Mouse (Mus musculus): ENCODE data around the gene Ppfibp2. TPM values are rescaled to one million over a fixed set of nuclear protein-coding genes. Genes with fewer than 3 reads are reported as not detected.

Gene Ppfibp2
- polyA plus RNA-seq, 1 experiment from 2014 or later: 6.6 TPM

GRCm38 (mm10) chr7:107770812-107771211 is 175.8 kb downstream of the Ppfibp2 start:
- Histone ChIP-seq H3K9me3 (replicated peaks) (no peaks in the 10 kb centered on the region), H3K27me3 (ENCODE audit: low read depth, poor library complexity, severe bottlenecking) (no peaks in the 10 kb centered on the region), H3K4me1 (peaks cover 6% of the 10 kb centered on the region; the same call in 1 of the 2 replicates), H3K4me3 (no peak overlapping the region), H3K27ac (replicated peaks) (no peak overlapping the region), H3K36me3 (no peaks in the 10 kb centered on the region)
- DNase-seq (ENCODE audit: low spot score): no peak
- WGBS: 67% methylated on average over 6 of the region's 6 CpGs

GRCm38 (mm10) chr7:107778216-107778615 is 183.2 kb downstream of the Ppfibp2 start:
- WGBS: 83% methylated on average over 1 of the region's 1 CpGs
- Histone ChIP-seq H3K4me1 (no peaks in the 10 kb centered on the region), H3K36me3 (no peaks in the 10 kb centered on the region), H3K27me3 (ENCODE audit: low read depth, poor library complexity, severe bottlenecking) (no peaks in the 10 kb centered on the region), H3K9me3 (replicated peaks) (no peaks in the 10 kb centered on the region), H3K27ac (replicated peaks) (no peak overlapping the region), H3K4me3 (no peak overlapping the region)
- DNase-seq (ENCODE audit: low spot score): no peak

- 46% methylated on average over 4 of the region's 4 CpGs for WGBS
Observed at GRCm38 (mm10) chr7:107779611-107780010, 184.6 kb downstream of the Ppfibp2 start.

GRCm38 (mm10) chr7:107787977-107788620 is 193.1 kb downstream of the Ppfibp2 start:
- Histone ChIP-seq H3K36me3 (no peaks in the 10 kb centered on the region), H3K9me3 (replicated peaks) (no peaks in the 10 kb centered on the region), H3K27me3 (ENCODE audit: low read depth, poor library complexity, severe bottlenecking) (no peaks in the 10 kb centered on the region), H3K4me3 (no peak overlapping the region), H3K27ac (replicated peaks) (no peak overlapping the region), H3K4me1 (no peaks in the 10 kb centered on the region)
- DNase-seq (ENCODE audit: low spot score): no peak
- 58% methylated on average over 3 of the region's 3 CpGs for WGBS

More at GRCm38 (mm10) chr7:107779611-107780010, 184.6 kb downstream of the Ppfibp2 start:
- H3K27ac ChIP-seq (replicated peaks): no peak overlapping the region
- no peak overlapping the region for H3K4me3 ChIP-seq
- no peaks in the 10 kb centered on the region for H3K9me3 ChIP-seq (replicated peaks)
- H3K4me1 ChIP-seq: no peaks in the 10 kb centered on the region
- H3K36me3 ChIP-seq: no peaks in the 10 kb centered on the region
- no peak for DNase-seq (ENCODE audit: low spot score)
- H3K27me3 ChIP-seq (ENCODE audit: low read depth, poor library complexity, severe bottlenecking): no peaks in the 10 kb centered on the region

GRCm38 (mm10) chr7:107796500-107796899 is 201.5 kb downstream of the Ppfibp2 start:
- DNase-seq (ENCODE audit: low spot score): no peak

More at GRCm38 (mm10) chr7:107796500-107796899, 201.5 kb downstream of the Ppfibp2 start:
- H3K36me3 ChIP-seq: no peaks in the 10 kb centered on the region
- no peaks in the 10 kb centered on the region for H3K27me3 ChIP-seq (ENCODE audit: low read depth, poor library complexity, severe bottlenecking)
- H3K4me1 ChIP-seq: no peaks in the 10 kb centered on the region
- 85% methylated on average over 2 of the region's 2 CpGs for WGBS
- H3K9me3 ChIP-seq (replicated peaks): no peaks in the 10 kb centered on the region
- H3K4me3 ChIP-seq: no peak overlapping the region
- H3K27ac ChIP-seq (replicated peaks): no peak overlapping the region

Other genes starting within 250 kb of the Ppfibp2 start
- 2.8 and 3.0 TPM in 2 replicates for gene Syt9, start 224.5 kb upstream of the Ppfibp2 start, polyA plus RNA-seq (2016; fragmentation: Nextera tagmentation; extraction: Ambion mirVana)
- gene Olfml1, start 27.8 kb upstream of the Ppfibp2 start, polyA plus RNA-seq (2016; fragmentation: Nextera tagmentation; extraction: Ambion mirVana): 5.2 and 6.2 TPM in 2 replicates
- gene 5330417H12Rik, start 30.0 kb downstream of the Ppfibp2 start, polyA plus RNA-seq (2016; fragmentation: Nextera tagmentation; extraction: Ambion mirVana): not detected in 2 replicates
- gene Cyb5r2, start 162.8 kb downstream of the Ppfibp2 start, polyA plus RNA-seq (2016; fragmentation: Nextera tagmentation; extraction: Ambion mirVana): 0.39 and 0.40 TPM in 2 replicates
- not detected in 2 replicates for gene Ovch2, start 206.0 kb downstream of the Ppfibp2 start, polyA plus RNA-seq (2016; fragmentation: Nextera tagmentation; extraction: Ambion mirVana)
- not detected in 2 replicates for gene Olfr467, start 217.1 kb downstream of the Ppfibp2 start, polyA plus RNA-seq (2016; fragmentation: Nextera tagmentation; extraction: Ambion mirVana)
- not detected in 2 replicates for gene Olfr469, start 230.3 kb downstream of the Ppfibp2 start, polyA plus RNA-seq (2016; fragmentation: Nextera tagmentation; extraction: Ambion mirVana)